Mouse (Mus musculus): ENCODE measurements around the gene Fcho2. TPM values are rescaled to one million over a fixed set of nuclear protein-coding genes. Genes with fewer than 3 reads are reported as not detected.
"Not testable (repeated sequence)": the region's sequence is repeated elsewhere in the genome, so short reads cannot be mapped to it uniquely, and the experiment has no call there.

Gene Fcho2
- 10 to 100 TPM; 36.8 to 43.1 TPM for total RNA-seq (2021)

DNA sequence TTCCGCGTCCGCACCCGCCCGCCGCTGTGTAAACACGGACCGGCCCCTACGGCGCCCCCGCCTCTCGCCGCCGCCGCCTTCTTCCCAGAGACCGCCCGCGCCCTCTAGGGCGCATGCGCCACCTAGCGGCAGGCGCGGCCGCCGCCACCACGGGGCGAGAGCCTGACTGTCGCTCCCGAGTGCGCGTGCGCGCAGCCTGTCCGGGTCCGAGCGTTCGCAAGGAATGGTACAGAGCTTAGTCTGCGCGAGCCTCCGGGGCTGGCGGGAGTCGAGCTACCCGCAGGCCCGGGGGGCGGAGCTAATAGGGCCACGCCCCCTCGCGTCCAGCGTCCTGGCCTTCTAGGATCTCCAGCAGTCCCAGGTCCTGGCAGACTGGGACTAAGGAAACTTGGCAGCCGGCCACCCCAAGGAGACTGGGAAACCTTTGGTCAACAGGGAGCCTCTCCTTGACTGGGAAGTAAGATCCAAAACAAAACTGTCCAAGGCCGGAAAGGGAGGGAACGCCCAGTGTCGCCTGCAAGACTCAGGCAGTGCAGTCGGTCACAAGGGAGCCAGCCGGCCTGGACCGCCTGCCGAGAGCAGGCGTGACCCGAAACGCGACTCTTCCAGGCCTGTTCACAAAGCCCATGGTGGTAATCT lies at the start of gene Fcho2:
Gene Fcho2, minus strand, starts transcription at position 303 of the 639 bp plus-strand sequence.
- DNase-seq (ENCODE audit: low spot score in 2 of 2) = peak; percentile 96 to 98
- intact Hi-C loops (cut with DNase I) = loop anchor here (5.0 kb wide), 1 partner anchor 88 kb away; no protein-coding TSS in a partner anchor

DNA sequence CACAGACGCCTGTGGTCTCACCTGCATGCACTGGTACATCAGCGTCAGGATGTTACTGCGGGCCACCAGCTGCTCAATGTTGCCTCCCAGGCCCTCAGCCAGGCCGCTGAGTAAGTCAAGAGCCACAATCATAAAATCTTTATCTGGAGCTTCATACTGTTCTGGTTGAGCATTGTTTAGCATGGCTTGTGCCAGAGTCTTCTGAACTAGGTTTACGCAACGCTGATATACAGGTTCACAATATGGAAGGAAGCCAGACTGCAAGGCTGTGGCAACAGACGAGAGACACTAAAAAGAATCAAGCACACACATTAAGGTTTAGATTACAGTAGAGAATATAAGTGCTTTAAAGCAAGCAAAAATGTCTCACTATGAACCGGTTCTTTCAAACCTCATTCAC lies 40.0 kb upstream of the Fcho2 start:
- DNase-seq (ENCODE audit: low spot score in 2 of 2) = no peak
- intact Hi-C loops (cut with DNase I) = no loop called here

DNA sequence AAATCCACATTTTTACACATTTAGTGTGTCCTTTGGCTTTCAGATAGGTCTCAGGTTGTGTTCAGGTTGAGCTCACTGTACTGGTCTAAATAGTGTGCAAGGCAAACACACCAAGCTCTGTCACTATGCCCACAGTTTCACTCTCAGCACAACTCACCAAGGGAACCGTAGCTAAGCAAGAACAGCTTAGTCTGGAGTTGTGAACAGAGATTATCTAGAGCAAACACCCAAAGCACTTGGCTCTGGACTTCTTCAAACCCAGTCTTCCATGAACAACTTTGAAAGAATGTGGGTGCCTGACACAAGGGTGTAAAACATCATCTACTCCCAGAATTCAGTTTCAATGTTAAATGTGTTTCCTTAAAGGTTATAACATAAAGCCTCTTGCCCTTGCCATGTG lies 30.5 kb upstream of the Fcho2 start:
- intact Hi-C loops (cut with DNase I) = no loop called here
- no peak for DNase-seq (ENCODE audit: low spot score in 2 of 2)

DNA sequence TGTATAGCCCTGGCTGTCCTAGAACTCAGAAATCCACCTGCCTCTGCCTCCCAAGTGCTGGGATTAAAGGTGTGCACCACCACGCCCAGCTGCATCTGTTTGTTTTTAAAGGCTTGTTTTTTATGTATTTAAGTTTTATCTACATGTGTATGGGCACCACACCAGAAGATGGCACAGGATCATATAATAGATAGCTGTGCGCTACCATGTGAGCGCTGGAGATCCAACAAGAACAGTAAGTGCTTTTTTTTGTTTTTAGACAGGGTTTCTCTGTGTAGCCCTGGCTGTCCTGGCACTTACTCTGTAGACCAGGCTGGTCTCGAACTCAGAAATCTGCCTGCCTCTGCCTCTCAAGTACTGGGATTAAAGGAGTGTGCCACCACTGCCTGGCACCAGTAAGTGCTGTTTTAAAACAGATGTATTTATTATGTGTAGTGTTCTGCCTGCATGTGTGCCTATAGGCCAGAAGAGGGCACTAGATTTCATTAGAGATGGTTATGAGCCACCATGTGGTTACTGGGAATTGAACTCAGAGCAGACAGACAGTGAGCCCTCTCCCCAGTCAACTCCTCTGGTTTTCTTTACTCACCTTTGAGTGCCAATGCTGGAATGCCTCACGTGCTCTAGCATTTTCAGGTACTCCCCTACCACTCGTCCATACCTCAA lies 21.3 kb upstream of the Fcho2 start:
- no peak for DNase-seq (ENCODE audit: low spot score in 2 of 2)
- intact Hi-C loops (cut with DNase I) = no loop called here

DNA sequence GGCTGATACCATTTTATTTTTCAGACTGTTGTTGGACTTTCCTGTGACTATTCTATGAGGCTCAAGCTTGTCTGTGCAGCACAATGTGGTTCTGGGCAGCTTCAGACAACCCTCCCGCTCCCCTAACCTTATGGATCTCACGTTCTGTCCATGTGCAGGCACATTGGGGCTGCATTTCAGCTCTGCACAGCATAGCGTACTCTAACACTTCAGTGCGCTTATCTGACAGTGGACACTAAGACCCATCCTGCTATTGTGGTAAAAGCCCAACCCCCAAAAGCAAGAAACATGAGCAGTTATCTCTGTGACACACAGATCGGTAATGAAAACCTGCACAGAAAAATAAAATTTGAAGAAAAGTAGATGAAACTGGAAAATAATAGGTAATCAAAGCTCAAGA lies 20.5 kb upstream of the Fcho2 start:
- DNase-seq (ENCODE audit: low spot score in 2 of 2) = no peak

DNA sequence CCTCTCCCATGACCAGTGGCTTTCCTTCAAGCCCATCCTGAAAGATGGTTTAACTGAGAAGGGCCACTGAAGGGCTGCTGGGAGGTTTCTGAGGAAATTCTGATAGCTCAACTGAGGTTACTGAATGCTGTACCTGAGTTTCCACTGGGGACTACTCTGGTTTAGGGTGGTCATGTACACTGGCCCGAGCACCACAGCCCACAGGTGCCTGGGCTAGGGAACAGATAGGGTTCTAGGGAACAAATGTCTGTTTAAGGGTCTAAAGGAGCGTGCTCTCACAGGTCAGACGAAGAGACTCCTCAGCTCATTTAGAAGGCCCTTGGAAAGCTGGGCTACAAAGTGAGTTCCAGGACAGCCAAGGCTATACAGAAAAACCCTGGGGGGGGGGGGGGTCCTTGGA lies 19.5 kb upstream of the Fcho2 start:
- no peak for DNase-seq (ENCODE audit: low spot score in 2 of 2)
- intact Hi-C loops (cut with DNase I) = no loop called here

More for the DNA sequence above, 20.5 kb upstream of the Fcho2 start:
- intact Hi-C loops (cut with DNase I) = no loop called here

DNA sequence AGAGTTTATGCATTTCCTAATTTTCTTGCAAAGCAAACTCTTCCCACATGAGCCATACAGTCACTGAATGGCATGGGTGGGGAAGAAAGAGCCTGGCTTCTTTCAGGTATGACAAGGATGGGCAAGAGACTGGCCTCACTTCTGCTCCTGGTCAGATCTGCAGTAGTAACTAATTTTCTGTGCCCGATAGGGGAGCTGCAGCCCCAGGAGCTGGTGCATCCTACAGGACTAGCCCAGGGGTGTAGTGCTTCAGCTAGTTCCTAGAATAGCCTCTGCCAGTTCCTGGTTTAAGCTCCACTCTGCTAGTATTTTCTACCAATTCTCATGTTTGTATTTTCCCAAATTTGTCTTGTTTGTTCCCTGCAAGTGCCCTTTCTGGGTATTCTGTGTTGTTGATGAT lies 18.9 kb upstream of the Fcho2 start:
- DNase-seq (ENCODE audit: low spot score in 2 of 2) = peak in 1 of 2 experiments; percentile 32
- intact Hi-C loops (cut with DNase I) = no loop called here

DNA sequence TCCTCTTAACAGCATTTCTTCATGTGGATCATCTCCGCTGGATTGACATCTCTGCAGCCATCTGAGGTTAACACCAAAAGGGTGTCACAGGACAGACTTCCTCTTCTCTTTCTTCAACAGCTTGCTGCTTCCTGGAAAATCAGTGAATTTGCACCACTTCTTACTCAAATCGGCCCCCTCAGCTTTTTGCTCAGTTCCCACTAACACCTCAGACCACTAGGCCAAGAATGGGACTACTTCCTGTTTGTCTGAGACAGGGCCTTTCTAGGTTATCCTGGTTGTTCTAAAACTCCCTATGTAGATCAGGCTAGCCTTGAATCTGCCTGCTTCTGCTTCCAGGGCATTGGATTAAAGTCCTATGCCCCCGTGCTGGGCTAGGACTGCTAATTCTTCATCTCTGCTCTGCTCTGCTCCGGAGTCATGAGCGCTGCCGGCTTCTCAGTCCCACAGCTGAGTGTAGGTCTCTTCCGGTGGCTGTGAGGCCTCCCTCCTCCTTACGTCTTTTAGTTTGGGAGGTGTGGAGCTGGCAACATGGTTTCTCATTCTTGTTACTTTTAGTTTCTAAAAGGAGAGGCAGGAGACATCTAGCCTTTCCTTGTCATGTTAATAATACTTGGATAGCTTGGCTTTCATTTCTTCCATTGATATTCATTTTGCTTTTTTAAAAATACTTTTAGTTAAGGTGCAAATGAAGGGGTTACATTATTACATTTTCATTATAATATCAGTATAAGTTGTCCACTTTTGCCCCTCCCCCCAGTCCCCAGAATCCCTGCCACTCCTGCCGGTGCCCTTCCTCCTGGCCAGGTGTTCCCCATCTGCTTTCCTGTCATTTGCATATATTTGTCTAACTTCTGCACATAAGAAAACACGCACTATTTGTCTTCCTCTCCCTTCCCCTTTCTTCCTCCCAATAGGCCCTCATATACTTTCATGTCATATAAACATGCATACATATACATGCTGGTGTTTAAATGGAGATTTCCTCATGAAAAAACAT lies 17.5 kb upstream of the Fcho2 start:
- no peak for DNase-seq (ENCODE audit: low spot score in 2 of 2)
- intact Hi-C loops (cut with DNase I) = no loop called here

DNA sequence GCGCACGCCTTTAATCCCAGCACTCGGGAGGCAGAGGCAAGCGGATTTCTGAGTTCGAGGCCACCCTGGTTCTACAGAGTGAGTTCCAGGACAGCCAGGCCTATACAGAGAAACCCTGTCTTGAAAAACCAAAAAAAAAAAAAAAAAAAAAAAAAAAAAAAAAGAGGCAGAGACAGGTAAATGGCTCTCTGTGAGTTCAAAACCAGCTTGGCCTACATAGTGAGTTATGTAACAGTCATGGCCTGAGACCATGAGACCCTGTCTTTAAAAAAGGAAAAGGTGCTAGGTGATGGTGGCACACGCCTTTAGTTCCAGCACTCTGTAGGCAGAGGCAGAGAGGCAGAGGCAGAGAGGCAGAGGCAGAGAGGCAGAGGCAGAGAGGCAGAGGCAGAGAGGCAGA lies 13.8 kb upstream of the Fcho2 start:
- intact Hi-C loops (cut with DNase I); DNase-seq (ENCODE audit: low spot score in 2 of 2): not testable (repeated sequence)

DNA sequence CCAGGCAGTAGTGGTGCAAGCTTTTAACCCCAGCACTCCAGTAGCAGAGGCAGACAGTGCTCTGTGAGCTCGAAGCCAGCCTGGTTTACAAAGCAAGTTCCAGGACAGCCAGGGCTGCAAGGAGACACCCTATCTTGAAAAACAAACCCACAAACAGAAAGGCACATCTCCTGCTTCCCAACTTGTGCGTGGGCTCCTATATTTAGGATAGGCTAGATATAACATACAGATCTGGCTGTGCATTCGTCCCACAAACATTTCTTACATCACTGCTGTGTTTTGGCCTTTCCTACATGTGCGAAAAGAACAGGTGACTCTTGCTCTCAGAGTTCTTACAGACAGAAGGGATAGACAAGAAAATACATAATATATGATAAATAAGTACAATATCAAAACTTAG lies 10.3 kb upstream of the Fcho2 start:
- intact Hi-C loops (cut with DNase I) = no loop called here
- DNase-seq (ENCODE audit: low spot score in 2 of 2) = peak in 1 of 2 experiments; percentile 63

DNA sequence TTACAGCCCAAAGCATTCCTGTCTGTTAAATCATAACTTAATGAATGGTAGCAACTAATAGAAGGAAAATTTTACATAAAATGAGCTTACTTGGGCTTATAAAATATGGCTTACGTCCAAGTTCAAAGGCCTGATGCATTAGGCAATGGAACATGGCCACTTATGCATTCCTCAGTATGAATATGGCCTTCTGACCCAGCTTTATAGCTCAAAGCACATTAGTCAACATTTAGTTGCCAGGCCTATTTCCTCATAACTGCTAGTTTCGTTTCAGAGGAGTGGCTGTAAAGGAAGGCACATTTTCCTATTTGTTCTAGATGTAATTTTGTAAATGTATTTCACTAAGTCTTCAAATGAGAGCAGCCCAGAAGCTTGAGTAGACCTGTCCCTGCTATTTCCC lies 3.8 kb upstream of the Fcho2 start:
- DNase-seq (ENCODE audit: low spot score in 2 of 2) = no peak
- intact Hi-C loops (cut with DNase I) = loop anchor here (5.0 kb wide), 1 partner anchor 92 kb away; no protein-coding TSS in a partner anchor

DNA sequence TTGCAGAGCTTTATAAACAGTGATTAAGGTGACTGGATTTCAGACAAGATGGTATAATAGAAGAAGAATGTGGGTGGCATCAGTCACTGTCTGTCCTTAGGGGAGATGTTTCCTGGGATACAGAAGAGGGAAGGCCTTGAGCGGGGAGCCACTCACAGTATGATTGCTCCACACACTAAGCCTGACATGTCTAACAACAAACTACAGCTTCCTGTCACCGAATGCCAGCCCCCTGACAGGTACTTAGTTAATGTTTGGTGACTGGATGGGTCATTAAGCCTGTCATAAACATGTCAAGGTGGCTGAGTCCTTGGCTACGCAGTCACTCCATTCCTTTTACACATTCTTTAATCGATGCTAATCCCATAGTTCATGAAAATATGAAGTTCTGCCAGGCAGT lies 3.0 kb upstream of the Fcho2 start:
- intact Hi-C loops (cut with DNase I) = loop anchor here (5.0 kb wide), 1 partner anchor 91 kb away; no protein-coding TSS in a partner anchor
- DNase-seq (ENCODE audit: low spot score in 2 of 2) = no peak

DNA sequence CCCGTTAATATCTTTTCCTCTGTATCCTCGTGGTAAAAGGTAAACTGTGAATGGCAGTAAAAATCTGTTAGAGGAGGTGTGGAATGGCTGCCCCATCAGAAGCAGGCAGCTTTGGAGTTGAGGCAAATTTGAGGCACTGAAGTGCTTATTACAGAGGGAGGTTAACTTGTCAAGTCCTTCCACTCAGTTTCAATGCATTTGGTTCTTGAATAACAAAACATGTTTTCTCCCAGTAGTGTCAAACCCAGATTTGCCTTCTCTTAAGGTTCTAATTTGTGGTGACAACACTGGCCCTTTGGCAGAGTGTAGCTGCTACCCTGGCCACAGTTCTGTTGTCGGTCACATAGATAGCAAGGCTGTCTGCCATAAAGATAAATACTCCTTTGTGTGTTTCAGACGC lies 2.5 kb upstream of the Fcho2 start:
- no peak for DNase-seq (ENCODE audit: low spot score in 2 of 2)
- intact Hi-C loops (cut with DNase I) = loop anchor here (5.0 kb wide), 1 partner anchor 90 kb away; no protein-coding TSS in a partner anchor

DNA sequence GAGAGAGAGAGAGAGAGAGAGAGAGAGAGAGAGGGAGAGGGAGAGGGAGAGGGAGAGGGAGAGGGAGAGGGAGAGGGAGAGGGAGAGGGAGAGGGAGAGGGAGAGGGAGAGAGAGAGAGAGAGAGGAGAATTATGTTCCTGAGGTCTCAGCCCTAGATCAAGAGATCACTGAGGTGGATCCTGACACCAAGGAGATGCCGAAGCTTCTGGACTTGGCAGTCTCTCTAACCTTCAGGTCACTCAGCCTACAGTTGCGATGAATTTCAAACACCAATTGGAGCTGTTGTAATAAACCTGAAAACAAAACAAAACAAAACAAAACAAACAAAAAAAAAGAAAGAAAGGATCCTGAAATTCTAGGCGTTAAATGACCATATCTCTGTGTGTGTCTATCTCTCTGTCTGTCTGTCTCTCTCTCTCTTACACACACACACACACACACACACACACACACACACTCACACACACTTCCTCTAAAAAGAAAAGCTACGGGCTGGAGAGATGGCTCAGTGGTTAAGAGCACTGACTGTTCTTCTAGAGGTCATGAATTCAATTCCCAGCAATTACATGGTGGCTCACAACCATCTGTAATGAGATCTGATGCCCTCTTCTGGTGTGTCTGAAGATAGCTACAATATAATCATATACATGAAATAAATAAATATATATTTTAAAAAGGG lies 1.9 kb upstream of the Fcho2 start:
- intact Hi-C loops (cut with DNase I) = loop anchor here (5.0 kb wide), 1 partner anchor 90 kb away; no protein-coding TSS in a partner anchor
- not testable (repeated sequence) for DNase-seq (ENCODE audit: low spot score in 2 of 2)

DNA sequence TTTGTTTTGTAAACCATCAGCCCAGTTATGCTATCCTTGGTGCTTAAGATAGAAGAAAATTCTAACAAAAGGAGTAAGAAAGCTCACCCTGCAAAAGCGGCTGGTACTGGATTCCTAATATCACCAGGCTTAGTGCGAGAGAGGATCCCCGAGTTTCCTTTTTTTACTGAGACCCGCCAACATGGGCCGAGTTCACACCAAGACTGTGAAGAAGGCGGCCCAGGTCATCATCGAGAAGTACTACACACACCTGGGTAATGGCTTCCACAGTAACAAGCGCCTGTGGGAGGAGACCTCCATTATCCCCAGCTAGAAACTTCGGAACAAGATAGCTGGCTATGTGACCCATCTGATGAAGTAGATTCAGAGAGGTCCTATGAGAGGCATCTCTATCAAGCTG lies 1.3 kb upstream of the Fcho2 start:
- no peak for DNase-seq (ENCODE audit: low spot score in 2 of 2)
- intact Hi-C loops (cut with DNase I) = loop anchor here (5.0 kb wide), 1 partner anchor 89 kb away; no protein-coding TSS in a partner anchor

DNA sequence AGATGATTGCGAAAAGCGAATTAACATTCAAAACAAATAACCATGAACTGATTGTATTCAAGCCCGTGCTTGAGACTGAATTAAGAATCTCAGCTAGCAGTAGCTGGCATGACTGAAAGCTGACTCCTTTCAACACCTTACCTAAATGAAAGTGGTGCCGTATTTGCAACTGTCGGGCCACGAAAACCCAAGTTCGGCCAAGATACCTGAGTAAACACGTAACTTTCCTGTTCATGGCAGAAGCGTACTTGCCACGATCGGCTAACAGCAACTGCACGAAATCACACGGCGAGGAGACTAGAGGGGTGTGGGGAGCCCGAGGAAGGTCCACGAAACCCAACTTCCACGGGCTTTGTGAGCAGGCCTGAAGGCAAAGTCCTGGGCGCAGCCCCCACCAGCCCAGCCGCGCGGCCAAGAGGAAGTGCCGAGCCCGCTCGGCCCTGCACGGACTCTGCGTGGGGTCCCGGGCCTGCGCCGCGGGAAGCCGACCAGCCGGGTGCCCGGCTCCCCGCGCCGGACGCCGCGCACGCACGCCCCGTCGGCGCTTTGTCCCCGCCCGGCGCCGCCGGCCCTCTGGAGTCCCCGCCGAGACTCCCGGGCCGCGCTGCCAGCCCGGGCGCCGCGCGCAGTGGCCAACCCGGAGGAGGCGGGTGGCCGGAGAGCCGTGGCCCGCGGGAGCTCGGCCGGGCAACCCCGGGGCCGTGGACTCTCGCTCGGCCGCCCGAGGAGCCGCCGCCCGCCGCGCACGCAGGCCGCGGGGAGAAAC lies 791 bp downstream of the Fcho2 start:
- intact Hi-C loops (cut with DNase I) = loop anchor here (5.0 kb wide), 1 partner anchor 87 kb away; no protein-coding TSS in a partner anchor
- peak; percentile 38 to 54 for DNase-seq (ENCODE audit: low spot score in 2 of 2)

DNA sequence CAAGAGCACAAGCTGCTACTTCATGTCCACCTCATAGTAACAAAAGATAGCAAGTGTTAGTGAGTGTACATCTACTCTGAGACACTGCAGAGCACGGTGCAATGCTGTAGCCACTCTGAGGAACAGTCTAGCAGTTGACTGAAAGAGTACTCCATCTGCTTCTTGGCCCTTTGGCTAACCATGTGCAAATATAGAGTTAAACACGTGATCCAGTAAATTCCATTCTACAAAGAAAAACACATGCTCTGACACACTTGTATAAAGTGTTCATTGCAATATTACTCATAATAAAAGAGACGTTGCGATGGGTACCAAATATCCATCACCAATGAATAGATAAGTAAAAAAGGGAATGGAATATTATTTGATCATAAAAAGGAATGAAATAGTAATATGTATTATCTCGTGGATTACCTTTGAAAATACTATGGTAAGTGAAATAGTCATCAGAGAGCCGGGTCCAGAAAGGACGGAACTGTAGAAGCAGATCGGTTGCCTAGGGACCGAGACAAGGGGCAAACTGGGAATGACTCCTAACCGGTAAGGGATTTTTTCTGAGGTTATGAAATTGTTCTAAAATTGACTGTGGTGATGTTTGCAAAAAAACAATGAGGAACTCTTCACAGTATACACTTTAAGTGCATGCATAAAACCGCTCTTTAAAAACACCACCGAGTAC lies 1.5 kb downstream of the Fcho2 start:
- no peak for DNase-seq (ENCODE audit: low spot score in 2 of 2)
- intact Hi-C loops (cut with DNase I) = no loop called here

DNA sequence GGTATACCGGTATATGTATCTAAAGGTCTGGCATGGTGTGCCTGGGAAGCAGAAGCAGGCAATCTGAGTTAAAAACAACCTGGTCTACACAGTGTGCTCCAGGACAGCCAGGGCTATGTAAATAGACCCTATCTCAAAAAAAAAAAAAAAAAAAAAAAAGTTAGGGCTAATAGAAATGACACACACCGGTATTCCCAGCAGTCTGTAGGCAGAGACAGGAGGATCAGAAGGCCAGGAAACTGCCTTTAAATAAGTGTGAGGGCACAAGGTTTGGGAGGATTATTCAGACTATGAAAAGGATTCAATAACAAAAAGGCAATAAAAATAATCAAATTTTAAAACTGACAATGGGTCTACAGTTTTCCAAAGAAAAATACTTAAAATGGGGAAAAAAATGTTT lies 2.1 kb downstream of the Fcho2 start:
- DNase-seq (ENCODE audit: low spot score in 2 of 2) = no peak
- intact Hi-C loops (cut with DNase I) = no loop called here

Data from left cerebral cortex, postnatal 25 days (tissue).